Comparison of ENCODE assay signal across 8 mouse cellular contexts in the genomic region with DNA sequence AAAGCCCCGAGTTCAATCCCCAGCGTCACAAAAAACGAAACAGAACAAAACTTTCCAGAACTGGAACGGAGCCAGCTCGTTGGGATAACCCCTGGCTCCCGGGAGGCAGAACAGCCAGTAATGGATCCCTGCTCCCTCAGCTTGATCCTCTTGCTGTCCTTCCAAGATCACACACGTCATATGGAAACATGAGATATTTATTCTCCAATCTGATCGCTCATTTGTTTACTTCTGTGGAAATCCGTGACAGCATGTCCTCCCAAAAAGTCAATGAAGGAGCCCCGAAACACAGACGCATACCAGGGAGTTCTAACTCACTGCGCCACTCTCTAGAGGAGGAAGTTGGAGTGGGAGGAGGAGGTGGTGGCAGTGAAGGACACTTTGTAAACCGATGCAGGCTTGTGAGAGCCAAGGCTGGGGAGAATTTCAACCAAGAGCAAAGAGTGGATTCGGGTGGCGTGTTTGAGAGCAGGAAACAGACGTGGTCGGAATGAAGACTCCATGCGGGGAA.
DNase-seq lines count a peak whose midpoint lies in the region; ATAC-seq and TF ChIP-seq lines count a peak whose summit lies in the region.

No protein-coding gene starts in this region.

- ATAC-seq in forebrain, embryonic 14.5 days, result no peak
- ATAC-seq in intestine, postnatal 0 days, result no peak
- no peak for ATAC-seq in neural tube, embryonic 12.5 days (ENCODE audit: low FRiP score, low read depth)

- H3K27ac ChIP-seq in kidney, adult 2 months (ENCODE audit: insufficient read depth, low read depth, low read length), result peak overlapping the region; percentile 53
- peak overlapping the region; percentile 83 for H3K27ac ChIP-seq in forebrain, embryonic 14.5 days (ENCODE audit: low read depth, low read length)
- peak overlapping the region; percentile 37; the same call in 1 of the 2 replicates for H3K27ac ChIP-seq in intestine, postnatal 0 days (ENCODE audit: low read depth, low read length)
- peak overlapping the region; percentile 38; the same call in 1 of the 2 replicates for H3K27ac ChIP-seq in neural tube, embryonic 12.5 days

- no peaks in the 10 kb centered on the region for H3K36me3 ChIP-seq in kidney, adult 2 months (ENCODE audit: control insufficient read depth, insufficient read depth, low read length)
- H3K36me3 ChIP-seq in forebrain, embryonic 14.5 days (ENCODE audit: control insufficient read depth, insufficient read depth, low read length), result no peaks in the 10 kb centered on the region
- no peaks in the 10 kb centered on the region for H3K36me3 ChIP-seq in intestine, postnatal 0 days (ENCODE audit: control insufficient read depth, insufficient read depth)
- no peaks in the 10 kb centered on the region for H3K36me3 ChIP-seq in neural tube, embryonic 12.5 days

- H3K27me3 ChIP-seq in kidney, adult 2 months (replicated peaks; ENCODE audit: control insufficient read depth, insufficient read depth, low read length), result no peaks in the 10 kb centered on the region
- no peaks in the 10 kb centered on the region for H3K27me3 ChIP-seq in forebrain, embryonic 14.5 days (replicated peaks; ENCODE audit: control insufficient read depth, insufficient read depth, low read length)
- no peaks in the 10 kb centered on the region for H3K27me3 ChIP-seq in intestine, postnatal 0 days (replicated peaks; ENCODE audit: control insufficient read depth, insufficient read depth, low read length)
- H3K27me3 ChIP-seq in neural tube, embryonic 12.5 days (replicated peaks), result no peaks in the 10 kb centered on the region

- no peak for TF ChIP-seq POLR2A in kidney, adult 2 months (IDR thresholded peaks at IDR 0.05; ENCODE audit: low read depth, low read length)

- H3K9ac ChIP-seq in forebrain, embryonic 14.5 days (ENCODE audit: low read length), result no peak overlapping the region
- H3K9ac ChIP-seq in intestine, postnatal 0 days (ENCODE audit: low read depth, low read length), result no peak overlapping the region
- no peak overlapping the region for H3K9ac ChIP-seq in neural tube, embryonic 12.5 days

- H3K4me2 ChIP-seq in forebrain, embryonic 14.5 days (ENCODE audit: low read length), result no peak overlapping the region
- H3K4me2 ChIP-seq in intestine, postnatal 0 days (replicated peaks; ENCODE audit: low read depth), result no peak overlapping the region
- no peak overlapping the region for H3K4me2 ChIP-seq in neural tube, embryonic 12.5 days (replicated peaks)

- DNase-seq in kidney, adult 2 months, result peak; percentile 49
- no peak for DNase-seq in kidney, adult 8-10 months
- DNase-seq in forebrain, embryonic 14.5 days (ENCODE audit: low spot score), result peak; percentile 39
- no peak for DNase-seq in thymus, postnatal 25 days
- DNase-seq in spleen, adult 18-20 months, result no peak
- no peak for DNase-seq in right cerebral cortex, postnatal 36 days (ENCODE audit: low spot score in 2 of 2)

- WGBS in kidney, adult 2 months, result 41% methylated on average over 18 of the region's 18 CpGs
- WGBS in forebrain, embryonic 14.5 days, result 55% methylated on average over 18 of the region's 18 CpGs
- WGBS in intestine, postnatal 0 days, result 61% methylated on average over 18 of the region's 18 CpGs
- WGBS in neural tube, embryonic 12.5 days, result 53% methylated on average over 18 of the region's 18 CpGs

- TF ChIP-seq CTCF in kidney, adult 2 months (conservative IDR thresholded peaks at IDR 0.05; ENCODE audit: insufficient read depth, insufficient read length, low read depth, low read length), result no peak
- no peak for TF ChIP-seq CTCF in intestine, postnatal 0 days (IDR thresholded peaks at IDR 0.05; ENCODE audit: low read depth)

- no peak overlapping the region for H3K4me3 ChIP-seq in kidney, adult 2 months (ENCODE audit: insufficient read depth, low read depth, low read length)
- no peak overlapping the region for H3K4me3 ChIP-seq in forebrain, embryonic 14.5 days (ENCODE audit: low read depth, low read length)
- no peak overlapping the region for H3K4me3 ChIP-seq in intestine, postnatal 0 days (ENCODE audit: low read depth, low read length)
- H3K4me3 ChIP-seq in neural tube, embryonic 12.5 days, result no peak overlapping the region

- no peaks in the 10 kb centered on the region for H3K4me1 ChIP-seq in kidney, adult 2 months (ENCODE audit: control insufficient read depth, insufficient read depth, low read length)
- H3K4me1 ChIP-seq in forebrain, embryonic 14.5 days (ENCODE audit: control insufficient read depth, insufficient read depth, low read length), result peaks cover 21% of the 10 kb centered on the region
- no peaks in the 10 kb centered on the region; the same call in 1 of the 2 replicates for H3K4me1 ChIP-seq in intestine, postnatal 0 days (replicated peaks; ENCODE audit: control insufficient read depth, insufficient read depth, low read length)
- peaks cover 37% of the 10 kb centered on the region for H3K4me1 ChIP-seq in neural tube, embryonic 12.5 days

- no peaks in the 10 kb centered on the region for H3K9me3 ChIP-seq in forebrain, embryonic 14.5 days (replicated peaks; ENCODE audit: control insufficient read depth, low read length)
- no peaks in the 10 kb centered on the region for H3K9me3 ChIP-seq in intestine, postnatal 0 days (ENCODE audit: control insufficient read depth)
- no peaks in the 10 kb centered on the region for H3K9me3 ChIP-seq in neural tube, embryonic 12.5 days

Comparison
In these comparisons a context has a peak if more than half of its experiments do, and no peak if none do; other contexts are left out.
1. DNase-seq: peak in kidney, adult 2 months (single experiment) and forebrain, embryonic 14.5 days (single experiment); none in kidney, adult 8-10 months (0 of 2), thymus, postnatal 25 days (single experiment), spleen, adult 18-20 months (0 of 2) and right cerebral cortex, postnatal 36 days (0 of 2).
2. Peak in every context shown above with its lines, with median percentiles within 50 percentile points of each other: H3K27ac ChIP-seq.